Mouse (Mus musculus) forebrain, embryonic 10.5 days (tissue): ENCODE data around the gene Adam6b. TPM values are rescaled to one million over a fixed set of nuclear protein-coding genes. Genes with fewer than 3 reads are reported as not detected.
"Not testable (repeated sequence)": the region's sequence is repeated elsewhere in the genome, so short reads cannot be mapped to it uniquely, and the experiment has no call there.

Source experiments
- DNase-seq: peaks from one replicate; pipeline ENCODE4 v3.0.0-alpha.2; 2017; ENCODE audit warnings: low spot score; ENCODE audit errors: extremely low spot score
- H3K27ac ChIP-seq: fragments of 300-500 bp; sonication (generic); 2 replicates; pipeline ENCODE4 v1.5.1; 2016; ENCODE audit warnings: mild to moderate bottlenecking
- H3K27me3 ChIP-seq: fragments of 300-500 bp; sonication (generic); 2 replicates; pipeline ENCODE4 v1.6.1; 2016; ENCODE audit warnings: mild to moderate bottlenecking; ENCODE audit not compliant: poor library complexity, severe bottlenecking
- H3K36me3 ChIP-seq: fragments of 300-500 bp; sonication (generic); replicated peaks from 2 replicates; pipeline ENCODE4 v1.6.1; 2016; ENCODE audit warnings: mild to moderate bottlenecking, moderate library complexity
- H3K4me1 ChIP-seq: fragments of 300-500 bp; sonication (generic); 2 replicates; pipeline ENCODE4 v1.6.1; 2016
- H3K4me3 ChIP-seq: fragments of 300-500 bp; sonication (generic); 2 replicates; pipeline ENCODE4 v1.5.1; 2016; ENCODE audit warnings: mild to moderate bottlenecking, moderate library complexity
- H3K9me3 ChIP-seq: fragments of 300-500 bp; sonication (generic); 2 replicates; pipeline ENCODE4 v1.6.1; 2016; ENCODE audit warnings: mild to moderate bottlenecking, moderate library complexity
- WGBS: fragments of 180-500 bp; shearing (Covaris S2); methylation state at CpG from one replicate; pipeline ENCODE4 v1.1.7; 2016; 5-methylcytosine and 5-hydroxymethylcytosine counted together
- polyA plus RNA-seq: library from polyadenylated mRNA; unstranded; fragments of >200 nt; fragmentation: Nextera tagmentation; extraction: Ambion mirVana; gene quantifications from 2 replicates; pipeline ENCODE4 v1.2.1, GENCODE M21; 2016

Adam6b gene
- not detected in 2 replicates for polyA plus RNA-seq

DNA sequence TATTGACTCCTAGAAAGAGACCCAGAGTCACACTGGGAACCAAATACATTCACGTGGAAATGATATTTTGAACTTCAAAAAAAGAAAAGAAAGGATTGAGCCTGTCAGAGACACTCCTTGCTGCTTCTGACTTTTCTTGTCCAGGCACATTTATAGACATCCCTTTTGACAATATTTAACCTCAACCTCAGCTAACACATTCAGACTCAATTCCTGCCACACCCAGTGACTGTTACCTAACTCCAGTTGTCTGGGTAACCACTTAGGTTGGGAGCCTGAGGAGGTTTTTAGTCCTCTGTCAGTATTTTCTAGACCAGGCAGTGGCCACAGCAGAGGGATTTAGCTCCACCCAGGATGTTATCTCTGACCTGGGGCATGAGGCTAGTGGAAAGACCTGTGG, at the start of gene Adam6b:
TSS of gene Adam6b (plus strand) at position 301 of the 400 bp plus-strand sequence.
- WGBS, result 89% methylated on average over 1 of the region's 1 CpGs
- H3K4me1 ChIP-seq, H3K27ac ChIP-seq, DNase-seq, H3K27me3 ChIP-seq, H3K4me3 ChIP-seq, H3K36me3 ChIP-seq: not testable (repeated sequence)
- H3K9me3 ChIP-seq, result peaks cover 17% of the 10 kb centered on the region; the same call in 1 of the 2 replicates

DNA sequence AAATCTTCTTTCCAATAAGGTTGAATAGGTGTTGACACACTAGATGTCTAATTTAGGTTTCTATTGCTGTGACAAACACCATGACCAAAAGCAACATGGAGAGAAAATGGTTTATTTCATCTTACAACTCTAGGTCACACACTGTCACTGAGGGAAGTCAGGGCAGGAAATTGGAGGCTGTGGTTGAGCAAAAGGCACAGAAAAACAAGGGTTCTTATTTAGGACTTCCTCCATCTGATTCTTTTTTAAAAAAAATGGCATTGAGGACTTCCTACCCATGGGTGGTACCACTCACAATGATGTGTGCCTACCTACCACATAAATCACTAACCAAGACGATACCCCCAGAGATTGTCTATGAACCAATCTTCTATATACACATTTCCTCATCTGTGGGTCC, 43.2 kb upstream of the Adam6b start:
- Histone ChIP-seq H3K27me3 (no peaks in the 10 kb centered on the region), H3K4me1 (no peaks in the 10 kb centered on the region), H3K36me3 (no peaks in the 10 kb centered on the region), H3K9me3 (peaks cover 14% of the 10 kb centered on the region; the same call in 1 of the 2 replicates), H3K27ac (no peak overlapping the region), H3K4me3 (no peak overlapping the region)
- WGBS, result 97% methylated on average over 1 of the region's 1 CpGs
- DNase-seq, result no peak

DNA sequence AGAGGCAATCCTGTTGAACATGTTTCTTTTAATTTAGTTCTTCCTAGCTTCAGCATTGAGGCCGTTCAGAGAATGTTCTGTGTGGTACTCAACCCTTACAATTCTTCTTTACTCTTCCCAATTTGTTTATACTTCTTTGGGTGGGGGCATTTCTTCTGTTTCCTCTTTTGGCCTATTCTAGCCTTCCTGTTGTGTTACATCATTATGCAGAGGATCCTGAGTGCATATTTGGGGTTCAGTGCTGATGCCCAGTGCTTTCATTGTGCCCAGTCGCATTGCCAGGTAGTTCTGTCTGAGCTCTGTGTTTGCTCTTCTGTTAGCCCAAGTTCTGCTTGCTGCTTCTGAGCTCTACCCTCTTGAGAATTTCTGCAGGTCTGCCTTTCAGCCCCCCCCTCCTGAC, 13.1 kb upstream of the Adam6b start:
- Histone ChIP-seq H3K27me3 (no peaks in the 10 kb centered on the region), H3K36me3 (no peaks in the 10 kb centered on the region), H3K4me1 (no peaks in the 10 kb centered on the region), H3K9me3 (peaks cover 44% of the 10 kb centered on the region; the same call in 1 of the 2 replicates), H3K27ac (no peak overlapping the region), H3K4me3 (no peak overlapping the region)
- WGBS, result 92% methylated on average over 2 of the region's 2 CpGs
- no peak for DNase-seq

DNA sequence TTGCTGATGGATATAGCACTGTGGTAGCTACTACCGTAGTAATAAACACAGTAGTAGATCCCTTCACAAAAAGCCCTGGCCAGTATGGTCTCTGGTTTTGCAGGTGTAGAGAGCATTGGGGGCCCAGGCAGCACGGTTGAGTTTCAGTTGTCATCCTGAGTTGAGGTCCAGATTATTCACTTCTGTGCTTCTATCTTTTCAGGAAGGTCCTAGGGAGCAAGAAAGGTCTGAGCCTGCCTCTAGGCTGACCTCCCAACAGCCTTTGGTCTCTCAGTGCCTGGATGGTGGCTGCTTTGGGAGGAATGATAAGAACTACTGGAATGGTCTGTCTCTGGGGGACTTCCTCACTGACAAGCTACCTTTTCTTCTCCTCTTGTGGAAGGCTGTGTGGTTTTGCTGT, 7.2 kb upstream of the Adam6b start:
- H3K4me1 ChIP-seq, result no peaks in the 10 kb centered on the region
- H3K27ac ChIP-seq, result no peak overlapping the region
- H3K9me3 ChIP-seq, result peaks cover 48% of the 10 kb centered on the region; the same call in 1 of the 2 replicates
- no peak for DNase-seq
- no peaks in the 10 kb centered on the region for H3K27me3 ChIP-seq
- WGBS, result 84% methylated on average over 2 of the region's 2 CpGs
- H3K4me3 ChIP-seq, result no peak overlapping the region
- H3K36me3 ChIP-seq, result no peaks in the 10 kb centered on the region

DNA sequence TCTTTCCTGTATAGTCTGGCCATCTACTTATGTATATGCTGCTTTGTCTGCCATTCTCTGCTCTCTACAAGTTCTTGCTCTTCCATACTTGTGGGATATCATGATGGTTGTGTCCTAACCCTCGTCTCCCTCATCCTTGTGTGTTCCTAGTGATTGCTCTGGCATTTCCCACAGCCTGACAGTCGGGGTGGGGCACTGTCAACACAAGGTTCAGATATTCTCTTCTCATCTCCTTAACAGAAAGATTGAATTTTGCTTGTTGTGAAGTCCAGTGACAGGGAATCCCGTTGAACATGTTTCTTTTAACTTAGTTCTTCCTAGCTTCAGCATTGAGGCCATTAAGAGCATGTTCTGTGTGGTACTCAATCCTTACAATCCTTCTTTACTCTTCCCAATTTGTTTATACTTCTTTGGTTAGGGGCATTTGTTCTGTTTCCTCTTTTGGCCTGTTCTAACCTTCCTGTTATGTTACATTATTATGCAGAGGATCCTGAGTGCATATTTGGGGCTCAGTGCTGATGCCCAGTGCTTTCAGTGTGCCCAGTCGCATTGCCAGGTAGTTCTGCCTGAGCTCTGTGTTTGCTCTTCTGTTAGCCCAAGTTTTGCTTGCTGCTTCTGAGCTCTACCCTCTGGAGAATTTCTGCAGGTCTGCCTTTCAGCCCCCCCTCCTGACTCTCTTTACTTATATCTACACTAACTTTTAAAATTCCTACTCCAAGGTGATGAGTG, 6.5 kb upstream of the Adam6b start:
- Histone ChIP-seq H3K4me1 (no peaks in the 10 kb centered on the region), H3K4me3 (no peak overlapping the region)

DNA sequence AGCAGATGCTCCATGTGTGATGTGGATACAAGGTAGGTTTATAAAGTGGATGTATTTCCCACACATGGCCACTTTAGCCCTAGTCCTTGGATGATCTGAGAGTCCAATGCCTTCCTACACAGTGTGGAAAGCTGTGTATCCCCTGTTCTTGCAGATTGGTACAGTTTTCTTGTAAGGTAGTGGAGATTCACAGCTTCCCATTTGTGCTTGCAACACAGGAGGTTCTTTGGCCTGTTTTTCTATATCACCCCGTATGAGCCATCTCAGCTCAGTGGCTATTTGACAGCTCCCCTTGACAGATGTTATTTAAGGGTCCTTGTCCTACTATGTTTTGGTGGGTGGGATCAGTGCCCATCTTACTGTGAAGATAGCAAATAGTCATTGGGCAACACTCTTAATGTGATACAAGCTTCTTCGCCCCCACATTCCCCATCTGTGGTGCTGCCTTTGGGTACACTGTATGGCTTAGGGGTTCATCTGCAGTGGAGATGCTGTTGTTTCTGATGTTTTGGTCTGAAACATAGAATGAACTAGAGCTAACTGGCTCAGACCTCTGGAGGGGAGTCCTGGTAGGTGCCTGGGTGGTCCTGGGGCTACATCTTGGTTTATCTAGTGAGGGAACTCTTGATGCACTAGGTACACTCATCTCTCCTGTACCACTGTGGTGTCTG, 5.7 kb upstream of the Adam6b start:
- H3K27me3 ChIP-seq, result no peaks in the 10 kb centered on the region
- H3K4me1 ChIP-seq, result no peaks in the 10 kb centered on the region
- no peaks in the 10 kb centered on the region for H3K36me3 ChIP-seq
- H3K9me3 ChIP-seq, result peaks cover 45% of the 10 kb centered on the region; the same call in 1 of the 2 replicates
- no peak for DNase-seq
- WGBS, result 90% methylated on average over 2 of the region's 2 CpGs
- no peak overlapping the region for H3K4me3 ChIP-seq
- no peak overlapping the region for H3K27ac ChIP-seq

More for the DNA sequence above, 6.5 kb upstream of the Adam6b start:
- DNase-seq, result no peak
- H3K36me3 ChIP-seq, result no peaks in the 10 kb centered on the region
- no peaks in the 10 kb centered on the region for H3K27me3 ChIP-seq
- H3K27ac ChIP-seq, result no peak overlapping the region
- WGBS, result 61% methylated on average over 4 of the region's 4 CpGs
- H3K9me3 ChIP-seq, result peaks cover 48% of the 10 kb centered on the region; the same call in 1 of the 2 replicates

DNA sequence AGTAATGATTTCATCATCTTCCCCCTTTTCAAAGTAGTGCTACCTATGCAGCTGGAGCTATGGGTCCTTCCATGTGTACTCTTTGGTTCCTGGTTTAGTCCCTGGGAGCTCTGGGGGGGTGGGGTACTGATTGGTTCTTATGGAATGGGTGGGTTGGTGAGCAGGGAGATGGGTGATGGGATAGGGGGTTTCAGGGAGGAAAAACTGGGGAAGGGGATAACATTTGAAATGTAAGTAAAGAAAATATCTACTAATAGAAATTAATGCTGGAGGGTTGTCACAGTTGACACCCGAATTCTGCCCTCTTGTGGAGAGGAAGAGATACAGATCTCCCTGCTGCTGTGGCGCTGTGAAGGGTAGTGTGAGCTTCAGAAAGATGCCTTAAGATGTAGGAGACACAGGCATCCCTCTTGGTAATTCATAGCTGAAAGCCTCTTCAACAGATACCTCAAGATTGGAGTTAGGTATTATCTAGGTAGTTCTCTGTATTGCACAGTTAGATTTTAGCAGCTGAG, 4.3 kb upstream of the Adam6b start:
- no peak for DNase-seq
- 37% methylated on average over 2 of the region's 2 CpGs for WGBS
- no peak overlapping the region for H3K27ac ChIP-seq

DNA sequence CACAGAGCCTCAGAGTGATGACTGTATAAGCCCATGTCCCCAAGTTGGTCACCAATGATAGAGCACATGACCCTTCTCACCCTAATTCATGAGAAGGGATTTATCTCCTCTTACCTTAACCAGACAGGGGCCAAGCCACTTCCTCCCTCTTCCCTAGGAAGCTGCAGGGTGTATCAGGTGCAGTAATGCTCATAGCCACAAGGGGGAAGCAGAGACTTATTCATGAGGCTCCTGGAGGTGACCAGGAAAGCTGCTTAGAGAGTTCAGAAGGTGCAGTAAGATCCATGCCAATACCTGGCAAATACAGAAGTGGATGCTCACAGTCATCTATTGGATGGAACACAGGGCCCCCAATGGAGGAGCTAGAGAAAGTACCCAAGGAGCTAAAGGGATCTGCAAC, 1.6 kb upstream of the Adam6b start:
- H3K4me3 ChIP-seq, H3K27ac ChIP-seq, H3K27me3 ChIP-seq, H3K4me1 ChIP-seq, H3K36me3 ChIP-seq: not testable (repeated sequence)
- DNase-seq, result peak; percentile 17
- peaks cover 19% of the 10 kb centered on the region; the same call in 1 of the 2 replicates for H3K9me3 ChIP-seq

More for the DNA sequence above, 4.3 kb upstream of the Adam6b start:
- Histone ChIP-seq H3K27me3 (no peaks in the 10 kb centered on the region), H3K9me3 (peaks cover 35% of the 10 kb centered on the region; the same call in 1 of the 2 replicates), H3K4me1 (no peaks in the 10 kb centered on the region), H3K36me3 (no peaks in the 10 kb centered on the region), H3K4me3 (no peak overlapping the region)

DNA sequence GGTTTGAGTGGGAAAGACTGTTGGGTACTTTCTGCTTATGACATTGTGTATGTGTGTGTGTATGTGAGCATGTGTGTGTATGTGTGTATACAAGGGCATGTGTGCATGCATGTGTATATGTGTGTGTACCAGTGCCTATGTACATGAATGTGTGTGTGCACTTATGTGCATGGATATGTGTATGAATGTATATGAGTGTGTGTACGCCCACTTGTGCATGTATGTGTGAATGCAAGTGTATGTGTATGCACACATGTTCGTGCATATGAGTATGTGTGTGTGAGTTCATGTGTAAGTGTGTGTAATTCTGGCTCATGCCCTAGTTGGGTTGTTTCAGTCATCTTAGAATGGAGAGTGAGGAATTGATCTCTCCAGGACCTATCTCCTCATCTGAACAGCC, 36.6 kb downstream of the Adam6b start:
- WGBS, result 84% methylated on average over 2 of the region's 2 CpGs
- no peak overlapping the region for H3K4me3 ChIP-seq
- no peaks in the 10 kb centered on the region for H3K27me3 ChIP-seq
- no peak for DNase-seq
- peaks cover 57% of the 10 kb centered on the region for H3K9me3 ChIP-seq
- H3K36me3 ChIP-seq, result no peaks in the 10 kb centered on the region
- H3K27ac ChIP-seq, result no peak overlapping the region
- H3K4me1 ChIP-seq, result no peaks in the 10 kb centered on the region

Other genes starting within 250 kb of the Adam6b start
- gene Adam6a, start 54.4 kb downstream of the Adam6b start, polyA plus RNA-seq, result not detected in 2 replicates